Mouse (Mus musculus) intestine, embryonic 16.5 days (tissue): ENCODE measurements at regions not wholly inside any gene's neighbourhood (a gene's known extent, or its start where the extent isn't known, plus 50 kb on each side); places are given as distances from the start of the nearest gene placed in this dataset. TPM values are rescaled to one million over a fixed set of nuclear protein-coding genes. Genes with fewer than 3 reads are reported as not detected.
"Not testable (repeated sequence)": the region's sequence is repeated elsewhere in the genome, so short reads cannot be mapped to it uniquely, and the experiment has no call there.

Experiments
- ATAC-seq: fragments of 200-750 bp; cut with Nextera tagmentation; 2 replicates; pipeline ENCODE4 v1.8.0; 2017; ENCODE audit warnings: moderate TSS enrichment, moderate library complexity
- H3K27ac ChIP-seq: fragments of 300-500 bp; sonication (generic); 2 replicates; pipeline ENCODE4 v1.5.1; 2014; ENCODE audit warnings: mild to moderate bottlenecking, low read length
- H3K27me3 ChIP-seq: fragments of 300-500 bp; sonication (generic); replicated peaks from 2 replicates; pipeline ENCODE4 v1.6.1; 2014; ENCODE audit warnings: low read length, control low read depth, mixed read lengths; ENCODE audit not compliant: control insufficient read depth, insufficient read depth
- H3K36me3 ChIP-seq: fragments of 300-500 bp; sonication (generic); 2 replicates; pipeline ENCODE4 v1.6.1; 2014; ENCODE audit warnings: low read length, control low read depth; ENCODE audit not compliant: control insufficient read depth, insufficient read depth
- H3K4me1 ChIP-seq: fragments of 300-500 bp; sonication (generic); 2 replicates; pipeline ENCODE4 v1.6.1; 2014; ENCODE audit warnings: low read length, control low read depth, mixed read lengths; ENCODE audit not compliant: control insufficient read depth, insufficient read depth
- H3K4me2 ChIP-seq: fragments of 300-500 bp; sonication (generic); 2 replicates; pipeline ENCODE4 v1.6.1; 2014; ENCODE audit warnings: low read depth, low read length, control low read depth
- H3K4me3 ChIP-seq: fragments of 300-500 bp; sonication (generic); 2 replicates; pipeline ENCODE4 v1.5.1; 2014; ENCODE audit warnings: mild to moderate bottlenecking, low read length
- H3K9ac ChIP-seq: fragments of 300-500 bp; sonication (generic); 2 replicates; pipeline ENCODE4 v1.6.1; 2014; ENCODE audit warnings: low read depth, low read length
- H3K9me3 ChIP-seq: fragments of 300-500 bp; sonication (generic); 2 replicates; pipeline ENCODE4 v1.6.1; 2016; ENCODE audit warnings: low read length, control low read depth; ENCODE audit not compliant: control insufficient read depth
- WGBS: fragments of 180-500 bp; shearing (Covaris S2); extraction: QIAGEN DNeasy Blood & Tissue Kit; methylation state at CpG from one replicate; pipeline ENCODE4 v1.1.7; 2014; 5-methylcytosine and 5-hydroxymethylcytosine counted together
- microRNA-seq: library from miRNA; unstranded; fragments of <30 nt; microRNA quantifications from one replicate; pipeline ENCODE4, GENCODE M21; 2016

- Histone ChIP-seq H3K4me3 (no peak overlapping the region), H3K4me2 (no peak overlapping the region), H3K4me1 (no peaks in the 10 kb centered on the region), H3K27me3 (no peaks in the 10 kb centered on the region), H3K9ac (no peak overlapping the region), H3K36me3 (no peaks in the 10 kb centered on the region), H3K27ac (no peak overlapping the region), H3K9me3 (no peaks in the 10 kb centered on the region)
- WGBS, result 75% methylated on average over 4 of the region's 4 CpGs
- ATAC-seq, result no peak
Observed at GRCm38 (mm10) chr19:17932665-17933064, 95.2 kb upstream of the Pcsk5 start.

- WGBS, result 90% methylated on average over 8 of the region's 8 CpGs
Observed at GRCm38 (mm10) chr19:17927121-17927520, 89.7 kb upstream of the Pcsk5 start.

DNA sequence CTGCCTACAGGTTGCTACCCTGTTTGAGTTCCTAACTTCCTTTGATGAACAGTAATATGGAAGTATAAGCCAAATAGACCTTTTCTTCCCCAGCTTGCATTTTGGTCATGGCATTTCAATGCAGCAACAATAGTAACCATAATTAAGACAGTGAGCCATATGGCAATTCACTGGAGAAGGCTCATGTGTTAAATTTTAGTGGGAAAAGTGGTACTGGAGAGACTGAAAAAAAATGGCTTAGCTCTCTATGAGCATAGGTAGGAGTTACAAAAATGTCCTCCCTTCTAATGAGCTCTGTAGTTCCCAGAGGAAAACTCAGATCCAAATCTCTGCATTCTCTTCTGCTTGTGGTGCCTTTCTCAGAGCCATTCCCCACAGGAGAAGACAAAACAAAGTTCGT is 70.1 kb upstream of the Pcsk5 start:
- H3K36me3 ChIP-seq, result no peaks in the 10 kb centered on the region
- no peaks in the 10 kb centered on the region for H3K9me3 ChIP-seq
- 65% methylated on average over 1 of the region's 1 CpGs for WGBS
- no peak overlapping the region for H3K4me2 ChIP-seq
- H3K9ac ChIP-seq, result no peak overlapping the region
- no peak overlapping the region for H3K4me3 ChIP-seq
- H3K4me1 ChIP-seq, result no peaks in the 10 kb centered on the region
- ATAC-seq, result no peak
- no peak overlapping the region for H3K27ac ChIP-seq
- no peaks in the 10 kb centered on the region for H3K27me3 ChIP-seq

More at GRCm38 (mm10) chr19:17927121-17927520, 89.7 kb upstream of the Pcsk5 start:
- H3K9me3 ChIP-seq, ATAC-seq, H3K9ac ChIP-seq, H3K36me3 ChIP-seq, H3K4me3 ChIP-seq, H3K4me2 ChIP-seq, H3K4me1 ChIP-seq, H3K27me3 ChIP-seq, H3K27ac ChIP-seq: not testable (repeated sequence)

DNA sequence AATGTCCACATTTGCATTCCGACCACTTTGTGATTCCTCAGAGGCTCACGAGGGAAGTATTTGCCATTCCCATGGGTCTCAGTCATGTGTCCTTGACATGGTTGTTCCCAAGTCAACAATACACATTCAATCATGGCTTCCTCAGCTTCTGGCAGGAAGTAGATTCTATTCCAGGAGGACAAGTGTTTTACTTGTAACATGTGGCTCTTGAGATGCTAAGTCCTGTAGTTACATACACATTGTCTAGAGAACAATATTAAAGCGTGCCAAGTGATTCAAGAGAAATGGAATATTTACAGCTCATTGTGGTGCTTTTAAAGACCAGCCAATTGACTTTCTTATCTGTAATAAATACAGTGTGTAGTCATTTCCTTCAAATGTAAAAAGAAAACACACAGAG is 66.7 kb upstream of the Pcsk5 start:
- no peak for ATAC-seq
- 81% methylated on average over 3 of the region's 3 CpGs for WGBS
- H3K4me2 ChIP-seq, result no peak overlapping the region

DNA sequence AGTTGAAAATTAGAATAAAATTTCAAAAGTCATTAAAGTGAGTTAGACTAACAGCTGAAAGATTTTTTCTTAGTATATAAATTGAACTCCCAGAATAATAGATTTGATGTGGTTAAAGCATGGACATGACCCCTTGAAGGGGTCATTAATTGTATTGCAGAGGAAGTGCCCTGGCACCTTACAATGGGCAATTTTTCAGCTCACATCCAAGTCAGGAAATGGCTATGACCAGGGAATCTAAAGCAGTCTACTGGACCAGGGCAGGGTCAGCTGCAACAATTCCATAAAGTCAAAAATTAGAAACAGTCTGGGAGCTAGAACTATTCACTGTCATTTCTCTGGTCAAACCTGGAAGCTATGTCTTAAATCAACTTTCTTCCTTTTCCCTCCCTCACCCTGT is 55.2 kb upstream of the Pcsk5 start:
- Histone ChIP-seq H3K4me2 (no peak overlapping the region), H3K4me1 (no peaks in the 10 kb centered on the region), H3K27me3 (no peaks in the 10 kb centered on the region), H3K36me3 (no peaks in the 10 kb centered on the region), H3K27ac (no peak overlapping the region), H3K9me3 (no peaks in the 10 kb centered on the region), H3K4me3 (no peak overlapping the region), H3K9ac (no peak overlapping the region)
- no peak for ATAC-seq

More for the DNA sequence above, 66.7 kb upstream of the Pcsk5 start:
- Histone ChIP-seq H3K27ac (no peak overlapping the region), H3K4me3 (no peak overlapping the region), H3K4me1 (no peaks in the 10 kb centered on the region), H3K9ac (no peak overlapping the region), H3K9me3 (no peaks in the 10 kb centered on the region), H3K36me3 (no peaks in the 10 kb centered on the region), H3K27me3 (no peaks in the 10 kb centered on the region)

Small RNAs in the stretch of these regions (microRNA-seq; reads per million reads assigned to microRNA genes)
- gene Gm23061, result not detected
